Mouse (Mus musculus): Measurements from ENCODE around the gene Plekhg1.

- no peak for TF ChIP-seq CTCF (IDR thresholded peaks at IDR 0.05)
- TF ChIP-seq EP300 (IDR thresholded peaks at IDR 0.05): peak; percentile 82
These were observed 201.0 kb downstream of the Plekhg1 start for GRCm38 (mm10) chr10:3941054-3941757.

Measured in lung, postnatal 0 days (tissue).